Comparison of ENCODE assay signal across 8 mouse cellular contexts in the genomic region with DNA sequence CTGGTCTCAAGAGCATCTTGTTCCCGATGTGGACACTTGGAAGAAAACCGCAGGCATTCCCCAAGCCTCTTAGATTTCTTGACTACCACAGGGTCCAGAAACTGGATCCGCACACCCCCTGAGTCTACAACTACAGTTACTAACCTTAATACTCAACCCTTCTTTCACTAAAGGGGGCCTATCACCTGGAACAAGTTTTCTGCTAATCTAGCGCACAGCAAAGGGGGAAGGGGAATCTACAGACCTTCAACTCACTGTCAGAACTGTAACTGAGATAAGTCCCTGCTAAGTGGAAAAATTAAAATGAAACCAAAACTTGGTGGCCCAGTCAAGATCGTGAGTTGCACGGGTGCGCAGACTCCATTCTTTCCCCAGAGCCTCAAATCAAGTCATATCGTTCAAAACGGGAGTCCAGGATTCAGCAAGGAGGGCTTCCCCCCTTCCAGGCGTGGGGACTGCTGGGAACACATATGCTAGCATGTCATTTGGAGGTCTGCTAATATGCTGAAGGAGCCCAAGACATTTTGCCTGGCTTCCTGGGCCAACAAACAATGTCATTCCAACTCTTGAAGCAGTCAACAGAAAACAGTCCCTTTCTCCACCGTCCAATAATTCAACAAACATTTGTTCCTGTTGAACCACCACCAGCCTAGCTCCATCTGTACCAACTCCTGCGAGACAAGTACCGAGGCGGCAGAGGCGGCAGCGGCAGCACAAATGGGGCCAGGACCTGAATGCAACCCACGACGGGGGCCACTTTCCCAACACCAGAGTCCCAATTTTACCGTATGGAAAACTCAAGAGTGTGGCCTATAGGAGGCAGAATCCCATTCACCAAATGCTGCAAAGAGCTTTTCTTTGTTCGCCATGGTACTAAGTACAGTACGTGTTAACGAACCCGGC. TPM values are rescaled to one million over a fixed set of nuclear protein-coding genes. Genes with fewer than 3 reads are reported as not detected.
A peak's percentile ranks its signal among the peaks of the same experiment; 100 is the strongest.
DNase-seq lines count a peak whose midpoint lies in the region; ATAC-seq and TF ChIP-seq lines count a peak whose summit lies in the region.

No protein-coding gene starts in this region.

- no peaks in the 10 kb centered on the region for H3K36me3 ChIP-seq in embryonic facial prominence, embryonic 15.5 days
- no peaks in the 10 kb centered on the region for H3K36me3 ChIP-seq in hindbrain, postnatal 0 days (ENCODE audit: insufficient read depth, low read length)
- no peaks in the 10 kb centered on the region for H3K36me3 ChIP-seq in lung, embryonic 16.5 days (ENCODE audit: control insufficient read depth, insufficient read depth, low read length)
- no peaks in the 10 kb centered on the region for H3K36me3 ChIP-seq in spleen, adult 2 months (ENCODE audit: control insufficient read depth, insufficient read depth, low read length)

- peak overlapping the region; percentile 93 for H3K27ac ChIP-seq in layer of hippocampus, adult 2 months
- peak overlapping the region; percentile 93 for H3K27ac ChIP-seq in embryonic facial prominence, embryonic 15.5 days (replicated peaks)
- peak overlapping the region; percentile 90 for H3K27ac ChIP-seq in hindbrain, postnatal 0 days
- peak overlapping the region; percentile 96 for H3K27ac ChIP-seq in lung, embryonic 16.5 days (ENCODE audit: low read length)
- H3K27ac ChIP-seq in spleen, adult 2 months (ENCODE audit: insufficient read depth, low read length): peak overlapping the region; percentile 96

- peaks cover 67% of the 10 kb centered on the region for H3K4me1 ChIP-seq in embryonic facial prominence, embryonic 15.5 days
- H3K4me1 ChIP-seq in hindbrain, postnatal 0 days (ENCODE audit: insufficient read depth, low read length): peaks cover 23% of the 10 kb centered on the region
- peaks cover 44% of the 10 kb centered on the region for H3K4me1 ChIP-seq in lung, embryonic 16.5 days (replicated peaks; ENCODE audit: control insufficient read depth, insufficient read depth, low read length)
- H3K4me1 ChIP-seq in spleen, adult 2 months (ENCODE audit: control insufficient read depth, insufficient read depth, insufficient read length): peaks cover 16% of the 10 kb centered on the region; the same call in 1 of the 2 replicates

- TF ChIP-seq CTCF in layer of hippocampus, adult 2 months (conservative IDR thresholded peaks at IDR 0.05): peak; percentile 24; the same call in 1 of the 2 replicates
- peak; percentile 32; the same call in 1 of the 2 replicates for TF ChIP-seq CTCF in hindbrain, postnatal 0 days (IDR thresholded peaks at IDR 0.05; ENCODE audit: low read depth)
- no peak for TF ChIP-seq CTCF in spleen, adult 2 months (IDR thresholded peaks at IDR 0.05; ENCODE audit: extremely low read depth, insufficient read depth, insufficient read length, insufficient replicate concordance)

- WGBS in embryonic facial prominence, embryonic 15.5 days: 13% methylated on average over 23 of the region's 23 CpGs
- 14% methylated on average over 23 of the region's 23 CpGs for WGBS in hindbrain, postnatal 0 days
- WGBS in lung, embryonic 16.5 days: 15% methylated on average over 23 of the region's 23 CpGs
- WGBS in spleen, adult 2 months: 2% methylated on average over 23 of the region's 23 CpGs

- H3K9me3 ChIP-seq in embryonic facial prominence, embryonic 15.5 days (replicated peaks): no peaks in the 10 kb centered on the region
- no peaks in the 10 kb centered on the region for H3K9me3 ChIP-seq in hindbrain, postnatal 0 days (ENCODE audit: low read length)
- H3K9me3 ChIP-seq in lung, embryonic 16.5 days (ENCODE audit: control insufficient read depth, low read length): no peaks in the 10 kb centered on the region

- peak overlapping the region; percentile 26; the same call in 1 of the 2 replicates for H3K9ac ChIP-seq in embryonic facial prominence, embryonic 15.5 days
- H3K9ac ChIP-seq in hindbrain, postnatal 0 days (replicated peaks; ENCODE audit: low read length): peak overlapping the region; percentile 65
- peak overlapping the region; percentile 94 for H3K9ac ChIP-seq in lung, embryonic 16.5 days (ENCODE audit: low read length)

- peak overlapping the region; percentile 67 for H3K4me2 ChIP-seq in embryonic facial prominence, embryonic 15.5 days (replicated peaks)
- H3K4me2 ChIP-seq in hindbrain, postnatal 0 days (ENCODE audit: low read depth, low read length): peak overlapping the region; percentile 85
- peak overlapping the region; percentile 79 for H3K4me2 ChIP-seq in lung, embryonic 16.5 days (ENCODE audit: low read depth, low read length)

- peak overlapping the region; percentile 84 for H3K4me3 ChIP-seq in layer of hippocampus, adult 2 months
- peak overlapping the region; percentile 59 for H3K4me3 ChIP-seq in embryonic facial prominence, embryonic 15.5 days (replicated peaks)
- H3K4me3 ChIP-seq in hindbrain, postnatal 0 days (ENCODE audit: low read length): peak overlapping the region; percentile 75
- peak overlapping the region; percentile 80 for H3K4me3 ChIP-seq in lung, embryonic 16.5 days (ENCODE audit: low read length)
- peak overlapping the region; percentile 84 for H3K4me3 ChIP-seq in spleen, adult 2 months (ENCODE audit: extremely low read depth, insufficient read depth, insufficient read length)

- ATAC-seq in activated CD4-positive, CD25-positive, alpha-beta regulatory T cell, adult 4 months: peak; percentile 45
- no peak for ATAC-seq in embryonic facial prominence, embryonic 15.5 days (ENCODE audit: insufficient number of reproducible peaks, low FRiP score, low TSS enrichment, low read depth)
- no peak for ATAC-seq in hindbrain, postnatal 0 days
- no peak for ATAC-seq in lung, embryonic 16.5 days (ENCODE audit: low read depth)

- no peaks in the 10 kb centered on the region for H3K27me3 ChIP-seq in embryonic facial prominence, embryonic 15.5 days
- no peaks in the 10 kb centered on the region for H3K27me3 ChIP-seq in hindbrain, postnatal 0 days (ENCODE audit: insufficient read depth, low read length)
- no peaks in the 10 kb centered on the region for H3K27me3 ChIP-seq in lung, embryonic 16.5 days (ENCODE audit: control insufficient read depth, insufficient read depth, low read depth, low read length)
- H3K27me3 ChIP-seq in spleen, adult 2 months (ENCODE audit: control insufficient read depth, insufficient read depth, low read length): no peaks in the 10 kb centered on the region

- DNase-seq in layer of hippocampus, adult 2 months (ENCODE audit: low spot score in 2 of 2): peak in 1 of 2 experiments; percentile 47
- no peak for DNase-seq in layer of hippocampus, adult 8-10 months (ENCODE audit: low spot score in 2 of 2)
- peak; percentile 53 for DNase-seq in hindbrain, postnatal 0 days (ENCODE audit: low spot score)
- DNase-seq in spleen, adult 2 months (ENCODE audit: low read depth in 1 of 2, low spot score in 2 of 2): peak; percentile 31 to 53
- no peak for DNase-seq in right cerebral cortex, postnatal 25 days

- TF ChIP-seq POLR2A in spleen, adult 2 months (IDR thresholded peaks at IDR 0.05; ENCODE audit: low read depth, low read length): no peak

RNA-seq across cellular contexts. Expression of gene Fam53b, which starts 1.7 kb away (rescaled TPM):
- total RNA-seq in layer of hippocampus, adult 2 months (2021): 10 to 100 TPM; 42.3 to 54.8 TPM
- total RNA-seq in layer of hippocampus, adult 8-10 months (2022): 10 to 100 TPM; 48.8 to 61.1 (median 54.6) TPM
- polyA plus RNA-seq in activated CD4-positive, CD25-positive, alpha-beta regulatory T cell, adult 4 months (2017; shearing (Covaris generic)): 10 to 100 TPM; 78.0 to 82.5 TPM
- 21.6 and 22.5 TPM in 2 replicates for polyA plus RNA-seq in embryonic facial prominence, embryonic 15.5 days (2015; fragmentation: Nextera tagmentation; extraction: Ambion mirVana)
- total RNA-seq in hindbrain, postnatal 0 days (2014; rRNA removed): 20.9 and 21.0 TPM in 2 replicates
- polyA plus RNA-seq in hindbrain, postnatal 0 days (2015; fragmentation: Nextera tagmentation; extraction: Ambion mirVana): 10.2 and 12.9 TPM in 2 replicates
- polyA plus RNA-seq in lung, embryonic 16.5 days (2015; fragmentation: Nextera tagmentation; extraction: Ambion mirVana): 33.5 and 36.0 TPM in 2 replicates
- polyA plus RNA-seq in spleen, adult 2 months (2012; rRNA removed): 52.4 and 63.2 TPM in 2 replicates

RNA-seq across cellular contexts. Expression of gene Eef1akmt2, which starts 40.5 kb away (rescaled TPM):
- total RNA-seq in layer of hippocampus, adult 2 months (2021): 10 to 100 TPM; 35.8 to 38.6 TPM
- 10 to 100 TPM; 29.3 to 36.5 (median 35.4) TPM for total RNA-seq in layer of hippocampus, adult 8-10 months (2022)
- polyA plus RNA-seq in activated CD4-positive, CD25-positive, alpha-beta regulatory T cell, adult 4 months (2017; shearing (Covaris generic)): 10 to 100 TPM; 59.5 to 60.2 TPM
- polyA plus RNA-seq in embryonic facial prominence, embryonic 15.5 days (2015; fragmentation: Nextera tagmentation; extraction: Ambion mirVana): 63.9 and 66.9 TPM in 2 replicates
- 22.5 and 34.0 TPM in 2 replicates for total RNA-seq in hindbrain, postnatal 0 days (2014; rRNA removed)
- 76.7 and 78.2 TPM in 2 replicates for polyA plus RNA-seq in hindbrain, postnatal 0 days (2015; fragmentation: Nextera tagmentation; extraction: Ambion mirVana)
- polyA plus RNA-seq in lung, embryonic 16.5 days (2015; fragmentation: Nextera tagmentation; extraction: Ambion mirVana): 56.3 and 60.4 TPM in 2 replicates
- polyA plus RNA-seq in spleen, adult 2 months (2012; rRNA removed): 3.3 and 4.6 TPM in 2 replicates

RNA-seq across cellular contexts. Expression of gene Abraxas2, which starts 47.1 kb away (rescaled TPM):
- total RNA-seq in layer of hippocampus, adult 2 months (2021): 10 to 100 TPM; 28.8 to 30.3 TPM
- 10 to 100 TPM; 27.3 to 32.3 (median 29.8) TPM for total RNA-seq in layer of hippocampus, adult 8-10 months (2022)
- polyA plus RNA-seq in activated CD4-positive, CD25-positive, alpha-beta regulatory T cell, adult 4 months (2017; shearing (Covaris generic)): 10 to 100 TPM; 29.6 to 36.5 TPM
- polyA plus RNA-seq in embryonic facial prominence, embryonic 15.5 days (2015; fragmentation: Nextera tagmentation; extraction: Ambion mirVana): 33.9 and 38.1 TPM in 2 replicates
- total RNA-seq in hindbrain, postnatal 0 days (2014; rRNA removed): 22.2 and 23.6 TPM in 2 replicates
- polyA plus RNA-seq in hindbrain, postnatal 0 days (2015; fragmentation: Nextera tagmentation; extraction: Ambion mirVana): 33.1 and 36.4 TPM in 2 replicates
- 40.1 and 41.9 TPM in 2 replicates for polyA plus RNA-seq in lung, embryonic 16.5 days (2015; fragmentation: Nextera tagmentation; extraction: Ambion mirVana)
- 7.1 and 7.2 TPM in 2 replicates for polyA plus RNA-seq in spleen, adult 2 months (2012; rRNA removed)

Comparison
In these comparisons a context has a peak if more than half of its experiments do, and no peak if none do; other contexts are left out.
1. DNase-seq: peak in hindbrain, postnatal 0 days (single experiment) and spleen, adult 2 months (2 of 2); none in layer of hippocampus, adult 8-10 months (0 of 2) and right cerebral cortex, postnatal 25 days (single experiment).
2. H3K9ac ChIP-seq: peak in every context shown above with its lines; median percentile 94 in lung, embryonic 16.5 days; 65 in hindbrain, postnatal 0 days; 26 in embryonic facial prominence, embryonic 15.5 days.
3. RNA of gene Eef1akmt2, which starts 40.5 kb away (polyA plus RNA-seq): 76.7 to 78.2 TPM in hindbrain, postnatal 0 days, 63.9 to 66.9 TPM in embryonic facial prominence, embryonic 15.5 days, 56.3 to 60.4 TPM in lung, embryonic 16.5 days and 59.5 to 60.2 TPM in activated CD4-positive, CD25-positive, alpha-beta regulatory T cell, adult 4 months; 3.3 to 4.6 TPM in spleen, adult 2 months; every median in the first group is over 10 times any median in the second.
4. Peak in every context shown above with its lines, with median percentiles within 50 percentile points of each other: H3K27ac ChIP-seq, H3K4me3 ChIP-seq and H3K4me2 ChIP-seq.